Mouse (Mus musculus): ENCODE data around the gene Emilin3. TPM values are rescaled to one million over a fixed set of nuclear protein-coding genes. Genes with fewer than 3 reads are reported as not detected.
"Not testable (repeated sequence)": the region's sequence is repeated elsewhere in the genome, so short reads cannot be mapped to it uniquely, and the experiment has no call there.

Gene Emilin3
- 0.62 and 0.65 TPM in 2 replicates for polyA plus RNA-seq (2015; fragmentation: Nextera tagmentation; extraction: Ambion mirVana)

- DNase-seq (ENCODE audit: low spot score), result no peak
These were observed at the start of gene Emilin3 for GRCm38 (mm10) chr2:160912231-160912671. Gene Emilin3 (minus strand): TSS chr2:160912328.

- no peak for DNase-seq (ENCODE audit: low spot score)
These were observed 49.0 kb upstream of the Emilin3 start for GRCm38 (mm10) chr2:160960956-160961646.

GRCm38 (mm10) chr2:160959901-160960300, 47.8 kb upstream of the Emilin3 start:
- DNase-seq (ENCODE audit: low spot score), result no peak

GRCm38 (mm10) chr2:160958737-160959136, 46.6 kb upstream of the Emilin3 start:
- no peak for DNase-seq (ENCODE audit: low spot score)

GRCm38 (mm10) chr2:160957801-160958200, 45.7 kb upstream of the Emilin3 start:
- DNase-seq (ENCODE audit: low spot score), result not testable (repeated sequence)

GRCm38 (mm10) chr2:160957307-160957706, 45.2 kb upstream of the Emilin3 start:
- not testable (repeated sequence) for DNase-seq (ENCODE audit: low spot score)

- no peak for DNase-seq (ENCODE audit: low spot score)
These were observed 43.2 kb upstream of the Emilin3 start for GRCm38 (mm10) chr2:160955331-160955730.

- no peak for DNase-seq (ENCODE audit: low spot score)
These were observed 42.4 kb upstream of the Emilin3 start for GRCm38 (mm10) chr2:160954541-160954940.

GRCm38 (mm10) chr2:160953131-160953873, 41.2 kb upstream of the Emilin3 start:
- DNase-seq (ENCODE audit: low spot score), result no peak

GRCm38 (mm10) chr2:160951595-160951994, 39.5 kb upstream of the Emilin3 start:
- DNase-seq (ENCODE audit: low spot score), result no peak

GRCm38 (mm10) chr2:160942443-160942842, 30.3 kb upstream of the Emilin3 start:
- DNase-seq (ENCODE audit: low spot score), result no peak

GRCm38 (mm10) chr2:160940930-160941709, 29.0 kb upstream of the Emilin3 start:
- no peak for DNase-seq (ENCODE audit: low spot score)

GRCm38 (mm10) chr2:160934451-160934850, 22.3 kb upstream of the Emilin3 start:
- DNase-seq (ENCODE audit: low spot score), result no peak

GRCm38 (mm10) chr2:160933890-160934289, 21.8 kb upstream of the Emilin3 start:
- no peak for DNase-seq (ENCODE audit: low spot score)

- no peak for DNase-seq (ENCODE audit: low spot score)
These were observed 20.9 kb upstream of the Emilin3 start for GRCm38 (mm10) chr2:160932981-160933380.

- DNase-seq (ENCODE audit: low spot score), result no peak
These were observed 20.2 kb upstream of the Emilin3 start for GRCm38 (mm10) chr2:160932325-160932724.

GRCm38 (mm10) chr2:160931378-160931777, 19.2 kb upstream of the Emilin3 start:
- DNase-seq (ENCODE audit: low spot score), result no peak

GRCm38 (mm10) chr2:160925203-160925602, 13.1 kb upstream of the Emilin3 start:
- DNase-seq (ENCODE audit: low spot score), result no peak

- no peak for DNase-seq (ENCODE audit: low spot score)
These were observed 9.2 kb upstream of the Emilin3 start for GRCm38 (mm10) chr2:160921285-160921684.

GRCm38 (mm10) chr2:160918930-160919215, 6.7 kb upstream of the Emilin3 start:
- no peak for DNase-seq (ENCODE audit: low spot score)

GRCm38 (mm10) chr2:160918154-160918929, 6.2 kb upstream of the Emilin3 start:
- DNase-seq (ENCODE audit: low spot score), result no peak
